Mouse (Mus musculus) heart, embryonic 10.5 days (tissue): ENCODE results near the gene Gcnt2. TPM values are rescaled to one million over a fixed set of nuclear protein-coding genes. Genes with fewer than 3 reads are reported as not detected.

ENCODE experiments used
- DNase-seq: peaks from one replicate; pipeline ENCODE4 v3.0.0-alpha.2; 2017; ENCODE audit warnings: low spot score
- H3K27ac ChIP-seq: fragments of 300-500 bp; sonication (generic); 2 replicates; pipeline ENCODE4 v1.5.1; 2016; ENCODE audit warnings: mild to moderate bottlenecking
- H3K27me3 ChIP-seq: fragments of 300-500 bp; sonication (generic); 2 replicates; pipeline ENCODE4 v1.6.1; 2016; ENCODE audit warnings: mild to moderate bottlenecking; ENCODE audit not compliant: poor library complexity, insufficient read depth, severe bottlenecking
- H3K36me3 ChIP-seq: fragments of 300-500 bp; sonication (generic); 2 replicates; pipeline ENCODE4 v1.6.1; 2016; ENCODE audit warnings: mild to moderate bottlenecking, moderate library complexity
- H3K4me1 ChIP-seq: fragments of 300-500 bp; sonication (generic); 2 replicates; pipeline ENCODE4 v1.6.1; 2016; ENCODE audit warnings: mild to moderate bottlenecking
- H3K4me3 ChIP-seq: fragments of 300-500 bp; sonication (generic); 2 replicates; pipeline ENCODE4 v1.5.1; 2016; ENCODE audit warnings: mild to moderate bottlenecking, moderate library complexity
- H3K9me3 ChIP-seq: fragments of 300-500 bp; sonication (generic); 2 replicates; pipeline ENCODE4 v1.6.1; 2016; ENCODE audit warnings: mild to moderate bottlenecking, moderate library complexity
- WGBS: fragments of 180-500 bp; shearing (Covaris S2); methylation state at CpG from one replicate; pipeline ENCODE4 v1.1.7; 2016; 5-methylcytosine and 5-hydroxymethylcytosine counted together
- polyA plus RNA-seq: library from polyadenylated mRNA; unstranded; fragments of >200 nt; fragmentation: Nextera tagmentation; extraction: Ambion mirVana; gene quantifications from 2 replicates; pipeline ENCODE4 v1.2.1, GENCODE M21; 2016

Gcnt2 gene
- polyA plus RNA-seq, 1 experiment from 2014 or later, result 2.7 TPM

GRCm38 (mm10) chr13:40852791-40853190 lies 6.8 kb upstream of the Gcnt2 start:
- peaks cover 15% of the 10 kb centered on the region; the same call in 1 of the 2 replicates for H3K4me1 ChIP-seq
- H3K9me3 ChIP-seq, result no peaks in the 10 kb centered on the region
- H3K4me3 ChIP-seq, result no peak overlapping the region
- no peak for DNase-seq
- H3K36me3 ChIP-seq, result no peaks in the 10 kb centered on the region
- H3K27me3 ChIP-seq, result no peaks in the 10 kb centered on the region
- no peak overlapping the region for H3K27ac ChIP-seq
- 93% methylated on average over 5 of the region's 5 CpGs for WGBS

- Histone ChIP-seq H3K9me3 (no peaks in the 10 kb centered on the region), H3K27ac (peak overlapping the region; percentile 94), H3K36me3 (no peaks in the 10 kb centered on the region), H3K4me3 (peak overlapping the region; percentile 63), H3K27me3 (no peaks in the 10 kb centered on the region), H3K4me1 (peaks cover 15% of the 10 kb centered on the region; the same call in 1 of the 2 replicates)
- WGBS, result 81% methylated on average over 4 of the region's 4 CpGs
- DNase-seq, result no peak
Measured at GRCm38 (mm10) chr13:40853842-40854241, 5.7 kb upstream of the Gcnt2 start.

- Histone ChIP-seq H3K9me3 (no peaks in the 10 kb centered on the region), H3K27me3 (no peaks in the 10 kb centered on the region), H3K4me1 (peaks cover 15% of the 10 kb centered on the region; the same call in 1 of the 2 replicates), H3K27ac (peak overlapping the region; percentile 94), H3K4me3 (peak overlapping the region; percentile 63), H3K36me3 (no peaks in the 10 kb centered on the region)
- WGBS, result 2% methylated on average over 13 of the region's 13 CpGs
- peak; percentile 90 for DNase-seq
Measured at GRCm38 (mm10) chr13:40854451-40855058, 5.0 kb upstream of the Gcnt2 start.

- no peaks in the 10 kb centered on the region for H3K9me3 ChIP-seq
- no peaks in the 10 kb centered on the region for H3K36me3 ChIP-seq
- 66% methylated on average over 6 of the region's 6 CpGs for WGBS
- no peak for DNase-seq
- H3K27me3 ChIP-seq, result no peaks in the 10 kb centered on the region
- H3K4me1 ChIP-seq, result peaks cover 15% of the 10 kb centered on the region; the same call in 1 of the 2 replicates
- H3K27ac ChIP-seq, result peak overlapping the region; percentile 94
- peak overlapping the region; percentile 63 for H3K4me3 ChIP-seq
Measured at GRCm38 (mm10) chr13:40855266-40855665, 4.3 kb upstream of the Gcnt2 start.

- Histone ChIP-seq H3K4me3 (no peak overlapping the region), H3K9me3 (no peaks in the 10 kb centered on the region), H3K27ac (no peak overlapping the region), H3K4me1 (peaks cover 15% of the 10 kb centered on the region; the same call in 1 of the 2 replicates), H3K36me3 (no peaks in the 10 kb centered on the region), H3K27me3 (no peaks in the 10 kb centered on the region)
- WGBS, result 72% methylated on average over 8 of the region's 8 CpGs
- no peak for DNase-seq
Measured at GRCm38 (mm10) chr13:40856786-40857185, 2.8 kb upstream of the Gcnt2 start.

- Histone ChIP-seq H3K36me3 (no peaks in the 10 kb centered on the region), H3K4me3 (no peak overlapping the region), H3K27ac (no peak overlapping the region), H3K9me3 (no peaks in the 10 kb centered on the region), H3K27me3 (no peaks in the 10 kb centered on the region), H3K4me1 (peaks cover 15% of the 10 kb centered on the region; the same call in 1 of the 2 replicates)
- DNase-seq, result no peak
- 56% methylated on average over 13 of the region's 13 CpGs for WGBS
Measured at GRCm38 (mm10) chr13:40857281-40857818, 2.2 kb upstream of the Gcnt2 start.

- DNase-seq, result no peak
- WGBS, result 81% methylated on average over 8 of the region's 8 CpGs
- Histone ChIP-seq H3K4me1 (peaks cover 10% of the 10 kb centered on the region; the same call in 1 of the 2 replicates), H3K36me3 (no peaks in the 10 kb centered on the region), H3K27me3 (no peaks in the 10 kb centered on the region), H3K27ac (no peak overlapping the region), H3K9me3 (no peaks in the 10 kb centered on the region), H3K4me3 (no peak overlapping the region; the same call in 1 of the 2 replicates)
Measured at GRCm38 (mm10) chr13:40859225-40859624, 329 bp upstream of the Gcnt2 start.

GRCm38 (mm10) chr13:40863006-40863405 lies 3.5 kb downstream of the Gcnt2 start:
- Histone ChIP-seq H3K9me3 (no peaks in the 10 kb centered on the region), H3K4me3 (no peak overlapping the region), H3K27me3 (no peaks in the 10 kb centered on the region), H3K36me3 (no peaks in the 10 kb centered on the region), H3K27ac (no peak overlapping the region), H3K4me1 (peaks cover under 1% of the 10 kb centered on the region; the same call in 1 of the 2 replicates)
- DNase-seq, result no peak
- WGBS, result 85% methylated on average over 9 of the region's 9 CpGs

- WGBS, result 12% methylated on average over 16 of the region's 16 CpGs
- H3K27ac ChIP-seq, result peak overlapping the region; percentile 85
- DNase-seq, result peak; percentile 81
- H3K4me1 ChIP-seq, result peaks cover 16% of the 10 kb centered on the region
- H3K4me3 ChIP-seq, result peak overlapping the region; percentile 27
- no peaks in the 10 kb centered on the region for H3K27me3 ChIP-seq
- no peaks in the 10 kb centered on the region for H3K36me3 ChIP-seq
- no peaks in the 10 kb centered on the region for H3K9me3 ChIP-seq
Measured at GRCm38 (mm10) chr13:40868844-40869587, 9.5 kb downstream of the Gcnt2 start.

GRCm38 (mm10) chr13:40874021-40874420 lies 14.5 kb downstream of the Gcnt2 start:
- WGBS, result 32% methylated on average over 5 of the region's 5 CpGs
- Histone ChIP-seq H3K27me3 (0 out of 2 replicates have a peak, but pooled peaks cover 4% of the 10 kb centered on the region), H3K27ac (no peak overlapping the region), H3K4me3 (no peak overlapping the region), H3K9me3 (no peaks in the 10 kb centered on the region), H3K4me1 (peaks cover 7% of the 10 kb centered on the region), H3K36me3 (no peaks in the 10 kb centered on the region)
- no peak for DNase-seq

- Histone ChIP-seq H3K27ac (no peak overlapping the region), H3K9me3 (no peaks in the 10 kb centered on the region), H3K4me1 (peaks cover 4% of the 10 kb centered on the region; the same call in 1 of the 2 replicates), H3K4me3 (no peak overlapping the region), H3K36me3 (no peaks in the 10 kb centered on the region), H3K27me3 (0 out of 2 replicates have a peak, but pooled peaks cover 4% of the 10 kb centered on the region)
- no peak for DNase-seq
- WGBS, result 71% methylated on average over 5 of the region's 5 CpGs
Measured at GRCm38 (mm10) chr13:40875415-40875814, 15.9 kb downstream of the Gcnt2 start.

- Histone ChIP-seq H3K4me1 (peaks cover 4% of the 10 kb centered on the region; the same call in 1 of the 2 replicates), H3K4me3 (no peak overlapping the region), H3K27me3 (0 out of 2 replicates have a peak, but pooled peaks cover 4% of the 10 kb centered on the region), H3K27ac (no peak overlapping the region), H3K36me3 (no peaks in the 10 kb centered on the region), H3K9me3 (no peaks in the 10 kb centered on the region)
- no peak for DNase-seq
- 75% methylated on average over 4 of the region's 4 CpGs for WGBS
Measured at GRCm38 (mm10) chr13:40877589-40877988, 18.0 kb downstream of the Gcnt2 start.

GRCm38 (mm10) chr13:40880557-40880956 lies 21.0 kb downstream of the Gcnt2 start:
- 71% methylated on average over 8 of the region's 8 CpGs for WGBS

More at GRCm38 (mm10) chr13:40880557-40880956, 21.0 kb downstream of the Gcnt2 start:
- Histone ChIP-seq H3K4me1 (no peaks in the 10 kb centered on the region), H3K36me3 (no peaks in the 10 kb centered on the region), H3K27ac (no peak overlapping the region), H3K27me3 (0 out of 2 replicates have a peak, but pooled peaks cover 4% of the 10 kb centered on the region), H3K4me3 (no peak overlapping the region), H3K9me3 (no peaks in the 10 kb centered on the region)
- DNase-seq, result no peak
